30 mouse cellular contexts compared by ENCODE assay signal in genomic region chr5:123832309-123832708, GRCm38 (mm10). TPM values are rescaled to one million over a fixed set of nuclear protein-coding genes. Genes with fewer than 3 reads are reported as not detected.
DNase-seq lines count a peak whose midpoint lies in the region; ATAC-seq lines count a peak whose summit lies in the region.
"Had no signal": no experiment of that assay in that cellular context is flagged by ENCODE, and none has a peak within 500 bp of the region (broad histone marks: within the 10 kb centered on the region; RNA-seq: fewer than 3 reads in every experiment).

No protein-coding gene starts in this region.

- no peak overlapping the region for H3K4me3 ChIP-seq in heart, embryonic 11.5 days (ENCODE audit: low read depth, low read length)
- H3K4me3 ChIP-seq: embryonic facial prominence, embryonic 12.5 days; forebrain, embryonic 15.5 days; hindbrain, embryonic 13.5 days; limb, embryonic 10.5 days; limb, embryonic 15.5 days; lung, embryonic 15.5 days had no signal

- no peaks in the 10 kb centered on the region for H3K36me3 ChIP-seq in heart, embryonic 11.5 days (ENCODE audit: control insufficient read depth, insufficient read depth, low read length)
- H3K36me3 ChIP-seq: embryonic facial prominence, embryonic 12.5 days; forebrain, embryonic 15.5 days; hindbrain, embryonic 13.5 days; limb, embryonic 15.5 days; lung, embryonic 15.5 days had no signal

- H3K4me2 ChIP-seq in heart, embryonic 11.5 days, result no peak overlapping the region
- H3K4me2 ChIP-seq: embryonic facial prominence, embryonic 12.5 days; forebrain, embryonic 15.5 days; hindbrain, embryonic 13.5 days; limb, embryonic 15.5 days; lung, embryonic 15.5 days; midbrain, embryonic 11.5 days had no signal

- ATAC-seq in hematopoietic stem cell, adult 5-6 weeks (replicated peaks in 1 of 2; ENCODE audit: insufficient read depth in 1 of 2, low FRiP score in 2 of 2, low TSS enrichment in 1 of 2, low read depth in 1 of 2, poor library complexity in 2 of 2, severe bottlenecking in 2 of 2), result peak; percentile 71 to 81; a peak in 3 of 4 replicates
- ATAC-seq in monocyte, adult 5-6 weeks (replicated peaks; ENCODE audit: insufficient number of reproducible peaks, low FRiP score, low TSS enrichment, poor library complexity, severe bottlenecking), result peak; percentile 96
- no peak for ATAC-seq in heart, embryonic 11.5 days (replicated peaks; ENCODE audit: insufficient number of reproducible peaks, low FRiP score, low TSS enrichment)
- ATAC-seq: CD4-positive, CD25-positive, alpha-beta regulatory T cell, adult 4 months; forebrain, embryonic 15.5 days; intestine, embryonic 16.5 days; midbrain, embryonic 16.5 days had no signal

- WGBS in heart, embryonic 11.5 days (ENCODE audit: insufficient replicate concordance), result 80% methylated on average over 7 of the region's 7 CpGs

- H3K4me1 ChIP-seq in heart, embryonic 11.5 days (ENCODE audit: control insufficient read depth, insufficient read depth, low read length), result no peaks in the 10 kb centered on the region
- H3K4me1 ChIP-seq: forebrain, embryonic 15.5 days; hindbrain, embryonic 13.5 days; lung, embryonic 15.5 days had no signal

- DNase-seq in lung, postnatal 36 days, result peak; percentile 44
- DNase-seq in lung, postnatal 25 days (ENCODE audit: low spot score), result no peak
- no peak for DNase-seq in natural killer cell, adult 2 months (ENCODE audit: low spot score in 2 of 2)
- no peak for DNase-seq in heart, adult 9 months (ENCODE audit: low spot score in 2 of 2)
- DNase-seq: adrenal gland, postnatal 14 days; cerebellum, adult 8-10 months; cerebellum, postnatal 25 days; heart, postnatal 36 days; kidney, adult 9 months; kidney, postnatal 10 days; retina, postnatal 1 day; right cerebral cortex, postnatal 14 days; thymus, postnatal 25 days had no signal

- H3K27ac ChIP-seq in heart, embryonic 11.5 days (ENCODE audit: low read depth, low read length), result no peak overlapping the region
- H3K27ac ChIP-seq: embryonic facial prominence, embryonic 12.5 days; forebrain, embryonic 15.5 days; hindbrain, embryonic 13.5 days; limb, embryonic 10.5 days; limb, embryonic 15.5 days; liver, embryonic 14.5 days; lung, embryonic 15.5 days had no signal

- H3K9me3 ChIP-seq in heart, embryonic 11.5 days (replicated peaks; ENCODE audit: control insufficient read depth, low read length), result no peaks in the 10 kb centered on the region
- H3K9me3 ChIP-seq: embryonic facial prominence, embryonic 12.5 days; forebrain, embryonic 15.5 days; hindbrain, embryonic 13.5 days; limb, embryonic 10.5 days; limb, embryonic 15.5 days; lung, embryonic 15.5 days had no signal

- no peaks in the 10 kb centered on the region for H3K27me3 ChIP-seq in heart, embryonic 11.5 days (ENCODE audit: control insufficient read depth, insufficient read depth, low read length)
- H3K27me3 ChIP-seq: embryonic facial prominence, embryonic 12.5 days; forebrain, embryonic 15.5 days; hindbrain, embryonic 13.5 days; limb, embryonic 15.5 days; lung, embryonic 15.5 days had no signal

- H3K9ac ChIP-seq in heart, embryonic 11.5 days (ENCODE audit: low read depth, low read length), result no peak overlapping the region
- H3K9ac ChIP-seq: embryonic facial prominence, embryonic 12.5 days; forebrain, embryonic 15.5 days; hindbrain, embryonic 13.5 days; limb, embryonic 15.5 days; liver, embryonic 14.5 days; lung, embryonic 15.5 days had no signal

RNA-seq across cellular contexts. Expression of gene Hcar2, which starts 33.0 kb away (rescaled TPM):
- 9.5 and 10.4 TPM in 2 replicates for total RNA-seq in hematopoietic stem cell, adult 5-6 weeks (2017)
- total RNA-seq in monocyte, adult 5-6 weeks (2017), result 9.9 to 15.4 TPM (median 9.9 TPM) in 3 replicates
- not detected in 2 replicates for polyA plus RNA-seq in heart, embryonic 11.5 days (2014; fragmentation: Nextera tagmentation; extraction: Ambion mirVana)
- total RNA-seq: left cerebral cortex, postnatal 10 days had no signal
- polyA plus RNA-seq: forebrain, embryonic 15.5 days; heart, embryonic 16.5 days; hindbrain, embryonic 13.5 days; limb, embryonic 10.5 days; midbrain, embryonic 11.5 days; midbrain, embryonic 16.5 days; neural tube, embryonic 14.5 days had no signal

RNA-seq across cellular contexts. Expression of gene Hcar1, which starts 47.5 kb away (rescaled TPM):
- total RNA-seq in hematopoietic stem cell, adult 5-6 weeks (2017), result not detected in 2 replicates
- total RNA-seq in monocyte, adult 5-6 weeks (2017), result not detected in 3 replicates
- polyA plus RNA-seq in heart, embryonic 11.5 days (2014; fragmentation: Nextera tagmentation; extraction: Ambion mirVana), result 0.06 TPM in 1 of 2 replicates, not detected in the other
- polyA plus RNA-seq: CD4-positive, CD25-positive, alpha-beta regulatory T cell, adult 4 months; limb, embryonic 10.5 days; midbrain, embryonic 11.5 days had no signal
